Mouse (Mus musculus) cortical plate, adult 2 months (tissue): ENCODE measurements around the gene Defa21. TPM values are rescaled to one million over a fixed set of nuclear protein-coding genes. Genes with fewer than 3 reads are reported as not detected.
"Not testable (repeated sequence)": the region's sequence is repeated elsewhere in the genome, so short reads cannot be mapped to it uniquely, and the experiment has no call there.

Source experiments
- H3K27ac ChIP-seq: fragments of 200-500 bp; 2 replicates; pipeline ENCODE4 v1.5.1; 2012; ENCODE audit warnings: low read length, control low read depth, inconsistent platforms; ENCODE audit not compliant: insufficient read depth
- H3K4me1 ChIP-seq: fragments of 200-500 bp; 2 replicates; pipeline ENCODE4 v1.6.1; 2011; ENCODE audit warnings: low read length; ENCODE audit not compliant: control insufficient read depth, insufficient read depth
- H3K4me3 ChIP-seq: fragments of 200-500 bp; 2 replicates; pipeline ENCODE4 v1.5.1; 2011; ENCODE audit warnings: mild to moderate bottlenecking, low read length, control low read depth; ENCODE audit not compliant: insufficient read depth
- CTCF ChIP-seq: fragments of 200-500 bp; IDR thresholded peaks from 2 replicates; pipeline ENCODE4 v1.5.1; 2011; ENCODE audit warnings: mild to moderate bottlenecking, control low read depth, low read length; ENCODE audit not compliant: insufficient read depth; ENCODE audit errors: extremely low read depth
- POLR2A ChIP-seq: fragments of 200-500 bp; IDR thresholded peaks from 2 replicates; pipeline ENCODE4 v1.6.1; 2011; ENCODE audit warnings: mild to moderate bottlenecking, low read length, control low read depth; ENCODE audit not compliant: insufficient read depth; ENCODE audit errors: extremely low read depth
- polyA plus RNA-seq: library from polyadenylated mRNA; depleted of rRNA; stranded (reverse); fragments of >200 nt; gene quantifications from 2 replicates; pipeline ENCODE4 v1.2.3, GENCODE M21; 2012; rRNA removed

Defa21 gene
- not detected in 2 replicates for polyA plus RNA-seq

DNA sequence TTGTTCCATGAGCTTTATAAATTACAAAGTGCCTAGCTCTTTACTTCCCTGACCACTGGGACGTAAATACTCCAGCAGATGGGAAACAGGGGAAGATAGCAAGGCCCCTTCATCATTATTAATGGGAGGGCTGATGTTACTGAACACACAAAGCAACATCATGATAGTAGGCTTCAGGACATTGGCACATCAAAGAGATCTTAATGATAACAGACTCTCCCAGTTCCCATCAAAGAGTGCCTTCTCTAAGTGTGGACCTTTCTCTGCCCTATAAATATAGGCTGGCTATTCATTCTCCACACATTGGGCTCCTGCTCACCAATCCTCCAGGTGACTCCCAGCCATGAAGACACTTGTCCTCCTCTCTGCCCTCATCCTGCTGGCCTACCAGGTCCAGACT lies at the start of gene Defa21:
Gene Defa21 (plus strand): TSS at position 301 of the 400 bp plus-strand sequence.
- H3K27ac ChIP-seq, H3K4me1 ChIP-seq, H3K4me3 ChIP-seq: not testable (repeated sequence)

- TF ChIP-seq CTCF (no peak), POLR2A (no peak)
- Histone ChIP-seq H3K27ac (no peak overlapping the region), H3K4me3 (no peak overlapping the region), H3K4me1 (no peaks in the 10 kb centered on the region)
Measured at GRCm38 (mm10) chr8:20979846-20980245, 45.5 kb upstream of the Defa21 start.

DNA sequence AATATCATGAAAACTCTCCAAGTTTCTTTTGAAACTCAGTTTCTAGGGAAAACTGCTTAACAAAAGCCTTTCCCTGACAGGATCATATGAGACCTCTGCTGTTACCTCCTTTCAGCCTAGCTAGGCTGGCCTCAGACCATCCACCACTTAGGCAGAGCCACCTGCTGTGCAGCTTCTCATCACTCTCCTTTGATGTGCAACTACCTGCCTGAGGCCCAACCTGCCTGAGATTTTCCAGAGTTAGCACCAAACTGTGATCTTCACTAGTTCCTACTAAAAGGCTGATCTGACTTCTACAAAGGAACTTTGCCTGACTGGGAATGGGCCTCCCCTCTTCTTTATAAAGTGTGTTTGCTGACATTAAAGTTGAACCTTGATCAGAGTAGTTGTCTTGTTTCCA lies 31.3 kb upstream of the Defa21 start:
- H3K27ac ChIP-seq, H3K4me1 ChIP-seq: not testable (repeated sequence)

DNA sequence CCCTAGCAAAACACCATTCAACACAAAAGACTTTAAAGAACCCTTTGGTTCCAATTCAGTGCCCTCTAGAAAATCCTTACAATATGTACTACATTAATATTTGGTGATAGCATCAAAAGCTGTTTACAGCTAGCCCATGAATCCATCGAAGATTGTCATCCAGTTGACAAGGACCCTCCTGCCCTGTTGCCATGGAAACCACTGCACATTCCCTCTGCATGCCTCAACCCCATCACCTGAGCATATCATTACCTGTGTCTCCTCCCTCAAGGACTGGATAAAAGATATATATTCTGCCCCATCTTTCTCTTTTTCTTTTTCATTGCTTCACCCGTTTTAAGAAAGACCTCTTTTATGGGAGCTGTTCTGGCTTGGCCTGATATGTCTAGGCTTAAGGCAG lies 28.6 kb upstream of the Defa21 start:
- no peaks in the 10 kb centered on the region for H3K4me1 ChIP-seq
- no peak overlapping the region for H3K27ac ChIP-seq
- TF ChIP-seq POLR2A (no peak), CTCF (no peak)
- H3K4me3 ChIP-seq: no peak overlapping the region

More for the DNA sequence above, 31.3 kb upstream of the Defa21 start:
- H3K4me3 ChIP-seq: not testable (repeated sequence)

DNA sequence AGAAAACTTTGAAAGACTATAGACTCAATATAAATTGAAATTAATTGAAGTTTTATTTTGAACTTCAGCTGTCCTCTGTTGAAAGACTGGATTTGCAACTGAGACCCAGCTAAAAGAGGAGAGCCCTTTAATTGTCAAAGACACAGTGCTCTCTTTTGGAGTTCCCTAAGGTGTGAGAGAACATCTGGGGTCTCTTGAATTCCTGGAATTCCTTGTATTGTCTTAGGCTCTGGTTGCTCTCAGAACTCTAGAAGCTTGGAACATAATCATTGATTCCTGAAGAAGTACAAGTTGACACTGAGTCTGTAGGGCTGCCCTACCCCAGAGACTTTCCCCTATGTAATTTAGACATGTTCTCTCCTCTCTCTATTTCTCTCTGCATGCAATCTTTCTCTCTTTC lies 28.1 kb upstream of the Defa21 start:
- Histone ChIP-seq H3K4me1 (no peaks in the 10 kb centered on the region), H3K4me3 (no peak overlapping the region), H3K27ac (no peak overlapping the region)
- TF ChIP-seq CTCF (no peak), POLR2A (no peak)

GRCm38 (mm10) chr8:21001171-21001570 lies 24.2 kb upstream of the Defa21 start:
- H3K27ac ChIP-seq: no peak overlapping the region
- no peak for TF ChIP-seq CTCF
- TF ChIP-seq POLR2A: no peak
- no peaks in the 10 kb centered on the region for H3K4me1 ChIP-seq
- H3K4me3 ChIP-seq: no peak overlapping the region

DNA sequence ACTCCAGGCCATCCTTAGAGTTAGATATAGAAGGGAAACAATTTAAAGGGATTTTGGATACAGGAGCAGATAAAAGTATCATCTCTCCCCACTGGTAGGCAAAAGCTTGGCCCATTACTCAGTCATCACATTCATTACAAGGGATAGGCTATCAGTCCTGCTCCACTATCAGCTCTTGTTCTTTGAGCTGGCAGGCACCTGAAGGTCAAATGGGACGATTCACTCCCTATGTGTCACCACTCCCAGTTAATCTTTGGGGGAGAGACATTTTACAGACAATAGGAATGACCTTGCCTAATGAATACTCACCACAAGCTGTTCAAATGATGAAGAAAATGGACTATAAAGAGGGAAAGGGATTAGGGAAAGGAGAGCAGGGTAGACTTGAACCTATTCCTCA lies 18.5 kb upstream of the Defa21 start:
- H3K4me1 ChIP-seq: no peaks in the 10 kb centered on the region
- no peak overlapping the region for H3K4me3 ChIP-seq
- TF ChIP-seq POLR2A (no peak), CTCF (no peak)
- H3K27ac ChIP-seq: no peak overlapping the region

GRCm38 (mm10) chr8:21008578-21008977 lies 16.8 kb upstream of the Defa21 start:
- H3K27ac ChIP-seq, H3K4me1 ChIP-seq, H3K4me3 ChIP-seq: not testable (repeated sequence)

GRCm38 (mm10) chr8:21010548-21010947 lies 14.8 kb upstream of the Defa21 start:
- H3K4me3 ChIP-seq, H3K4me1 ChIP-seq, H3K27ac ChIP-seq: not testable (repeated sequence)

GRCm38 (mm10) chr8:21054747-21055146 lies 29.4 kb downstream of the Defa21 start, which contains the start of gene Defa23:
Gene Defa23 (plus strand): TSS chr8:21055047.
- not testable (repeated sequence) for H3K27ac ChIP-seq, H3K4me1 ChIP-seq, H3K4me3 ChIP-seq

- H3K4me1 ChIP-seq, H3K4me3 ChIP-seq, H3K27ac ChIP-seq: not testable (repeated sequence)
Measured at GRCm38 (mm10) chr8:21064738-21065137, 39.4 kb downstream of the Defa21 start, which contains the start of gene Defa35. Gene Defa35 (plus strand): TSS chr8:21065038.

Other genes with a start within 250 kb of the Defa21 start
- not detected in 2 replicates for gene Defb33, start 132.9 kb upstream of the Defa21 start, polyA plus RNA-seq
- not detected in 2 replicates for gene Gm15056, start 122.9 kb upstream of the Defa21 start, polyA plus RNA-seq
- gene Gm6040, start 103.5 kb upstream of the Defa21 start, polyA plus RNA-seq: not detected in 2 replicates
- gene AY761185, start 80.8 kb upstream of the Defa21 start, polyA plus RNA-seq: not detected in 2 replicates
- not detected in 2 replicates for gene Defa23, start 29.5 kb downstream of the Defa21 start, polyA plus RNA-seq
- gene Defa35, start 39.5 kb downstream of the Defa21 start, polyA plus RNA-seq: not detected in 2 replicates
- gene Defa25, start 58.9 kb downstream of the Defa21 start, polyA plus RNA-seq: not detected in 2 replicates
- not detected in 2 replicates for gene Gm14851, start 70.5 kb downstream of the Defa21 start, polyA plus RNA-seq
- gene Defa30, start 109.1 kb downstream of the Defa21 start, polyA plus RNA-seq: not detected in 2 replicates
- gene Defa22, start 136.7 kb downstream of the Defa21 start, polyA plus RNA-seq: not detected in 2 replicates
- gene Defa31, start 166.1 kb downstream of the Defa21 start, polyA plus RNA-seq: not detected in 2 replicates
- gene Gm15293, start 176.0 kb downstream of the Defa21 start, polyA plus RNA-seq: not detected in 2 replicates
- not detected in 2 replicates for gene Gm15292, start 224.2 kb downstream of the Defa21 start, polyA plus RNA-seq